Mouse (Mus musculus) cerebellum, adult 2 months (tissue): Measurements from ENCODE around the gene Ankrd33.

Source experiments
- CTCF ChIP-seq: fragments of 200-500 bp; IDR thresholded peaks from 2 replicates; pipeline ENCODE4 v1.5.1; 2011; ENCODE audit warnings: low read depth, mild to moderate bottlenecking, control low read depth, low read length, moderate library complexity, borderline replicate concordance; ENCODE audit not compliant: insufficient read depth
- POLR2A ChIP-seq: fragments of 200-500 bp; IDR thresholded peaks from 2 replicates; pipeline ENCODE4 v1.6.1; 2011; ENCODE audit warnings: low read length, control low read depth, borderline replicate concordance; ENCODE audit not compliant: insufficient read depth

DNA sequence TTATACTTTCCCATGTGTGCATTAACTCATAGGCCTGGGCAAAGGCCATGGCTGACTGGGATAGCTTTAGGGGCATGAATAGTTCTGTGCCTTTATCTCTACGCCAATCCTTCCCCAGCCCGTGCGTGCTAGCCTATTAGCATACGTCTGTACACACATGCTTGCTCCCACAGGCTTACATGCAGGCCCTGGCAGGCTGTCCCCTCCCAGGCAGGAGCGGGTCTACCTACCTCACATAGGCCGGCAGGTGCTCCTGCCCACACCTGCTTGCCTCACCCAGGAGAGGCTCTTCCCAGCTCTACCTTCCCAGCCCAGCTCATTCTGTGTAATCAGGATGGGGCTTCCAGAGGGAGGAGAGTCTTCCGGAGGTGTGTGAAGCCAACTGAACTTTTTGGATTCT lies 46.0 kb downstream of the Ankrd33 start:
- TF ChIP-seq CTCF, result no peak
- no peak for TF ChIP-seq POLR2A
